Mouse (Mus musculus): ENCODE results near the gene Ccdc3.

- no peak for TF ChIP-seq CTCF (IDR thresholded peaks at IDR 0.05; ENCODE audit: control insufficient read depth, insufficient read depth, insufficient read length)
- no peak for TF ChIP-seq CEBPB (IDR thresholded peaks at IDR 0.05; ENCODE audit: low read depth)
- TF ChIP-seq USF1 (IDR thresholded peaks at IDR 0.05; ENCODE audit: low read depth), result no peak
- TF ChIP-seq MYOG (IDR thresholded peaks at IDR 0.05; ENCODE audit: control insufficient read depth, extremely low read depth, insufficient read length), result no peak
- TF ChIP-seq MAX (IDR thresholded peaks at IDR 0.05), result no peak
- TF ChIP-seq MYOD1 (IDR thresholded peaks at IDR 0.05; ENCODE audit: control insufficient read depth, insufficient read length, low read depth), result no peak
Observed at GRCm38 (mm10) chr2:5206651-5207050, 69.1 kb downstream of the Ccdc3 start.
